Mouse (Mus musculus) liver, embryonic 14.5 days (tissue): Measurements from ENCODE around the gene Paqr8. TPM values are rescaled to one million over a fixed set of nuclear protein-coding genes. Genes with fewer than 3 reads are reported as not detected.

Experiments
- ATAC-seq: fragments of 200-750 bp; cut with Nextera tagmentation; 2 replicates; pipeline ENCODE4 v1.8.0; 2017; ENCODE audit warnings: moderate number of reproducible peaks, mild to moderate bottlenecking, moderate library complexity; ENCODE audit not compliant: insufficient read depth
- DNase-seq, 3 experiments: peaks; one replicate each; pipeline ENCODE4 v3.0.0-alpha.2; 2012 to 2013; ENCODE audit warnings: low read depth in 3 of 3, low spot score in 3 of 3
- H3K27ac ChIP-seq: fragments of 300-500 bp; sonication (generic); 2 replicates; pipeline ENCODE4 v1.5.1; 2014; ENCODE audit warnings: moderate library complexity, mild to moderate bottlenecking, control low read depth, inconsistent platforms
- H3K27me3 ChIP-seq: fragments of 300-500 bp; sonication (generic); 2 replicates; pipeline ENCODE4 v1.6.1; 2014; ENCODE audit warnings: mild to moderate bottlenecking, low read length, moderate library complexity; ENCODE audit not compliant: control insufficient read depth, insufficient read depth
- H3K36me3 ChIP-seq: fragments of 300-500 bp; sonication (generic); replicated peaks from 2 replicates; pipeline ENCODE4 v1.6.1; 2014; ENCODE audit warnings: low read depth; ENCODE audit not compliant: control insufficient read depth, insufficient read depth
- H3K4me1 ChIP-seq, 2 experiments: fragments of 200-500 bp in 1 of 2; fragments of 300-500 bp in 1 of 2; sonication (generic) in 1 of 2; replicated peaks; 2 replicates each; pipeline ENCODE4 v1.6.1; 2012 to 2014; ENCODE audit warnings: antibody characterized with exemption in 1 of 2, inconsistent platforms in 1 of 2, low read length in 1 of 2; ENCODE audit not compliant: control insufficient read depth in 2 of 2, insufficient read depth in 2 of 2
- H3K4me2 ChIP-seq: fragments of 300-500 bp; sonication (generic); 2 replicates; pipeline ENCODE4 v1.6.1; 2014; ENCODE audit warnings: low read depth, mild to moderate bottlenecking, control low read depth, moderate library complexity
- H3K4me3 ChIP-seq, 2 experiments: fragments of 200-500 bp in 1 of 2; fragments of 300-500 bp in 1 of 2; sonication (generic) in 1 of 2; 2 replicates each; pipeline ENCODE4 v1.5.1; 2012 to 2014; ENCODE audit warnings: low read depth in 2 of 2, low read length in 2 of 2, mild to moderate bottlenecking in 2 of 2, control low read depth in 1 of 2, inconsistent platforms in 1 of 2, moderate library complexity in 1 of 2; ENCODE audit not compliant: insufficient read depth in 1 of 2
- H3K9ac ChIP-seq: fragments of 300-500 bp; sonication (generic); replicated peaks from 2 replicates; pipeline ENCODE4 v1.6.1; 2014; ENCODE audit warnings: mild to moderate bottlenecking, control low read depth, moderate library complexity
- H3K9me3 ChIP-seq: fragments of 300-500 bp; sonication (generic); 2 replicates; pipeline ENCODE4 v1.6.1; 2016; ENCODE audit warnings: low read length, mixed read lengths; ENCODE audit not compliant: control insufficient read depth
- CTCF ChIP-seq: IDR thresholded peaks from 2 replicates; pipeline ENCODE4 v1.5.1; 2016; ENCODE audit warnings: antibody characterized with exemption, low read depth, control low read depth
- EP300 ChIP-seq: IDR thresholded peaks from 2 replicates; pipeline ENCODE4 v1.6.1; 2016; ENCODE audit warnings: antibody characterized with exemption, low read depth
- WGBS: fragments of 180-500 bp; shearing (Covaris S2); extraction: QIAGEN DNeasy Blood & Tissue Kit; methylation state at CpG from one replicate; pipeline ENCODE4 v1.1.7; 2014; ENCODE audit not compliant: insufficient replicate concordance; 5-methylcytosine and 5-hydroxymethylcytosine counted together
- polyA plus RNA-seq, 2 experiments: library from polyadenylated mRNA; depleted of rRNA in 1 of 2; stranded (reverse) in 1 of 2; unstranded in 1 of 2; fragments of >200 nt; fragmentation: Nextera tagmentation in 1 of 2; extraction: Ambion mirVana in 1 of 2; gene quantifications; 2 replicates each; pipeline versions ENCODE4 v1.2.1 to v1.2.3; 2012 to 2014

The Paqr8 gene
- polyA plus RNA-seq, 2 experiments: 0.16 to 0.29 TPM

DNA sequence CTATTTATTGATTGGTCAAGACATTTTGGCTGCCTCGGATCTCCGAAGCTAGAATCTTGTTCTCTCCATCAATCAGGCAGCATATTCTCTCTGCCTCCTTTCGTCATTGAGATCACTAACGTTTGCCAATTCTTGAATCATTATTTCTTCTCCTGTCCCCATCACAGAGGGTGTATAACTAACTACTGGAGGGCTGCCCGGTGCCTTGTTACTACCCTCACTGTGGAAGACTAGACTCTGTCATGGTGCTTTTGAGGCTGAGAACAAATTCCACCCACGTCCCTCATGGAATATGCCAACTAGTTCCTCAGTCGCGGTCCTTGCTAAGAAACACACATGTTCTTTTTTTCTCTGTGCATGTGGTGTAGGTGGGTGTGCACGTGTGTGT is 15.7 kb downstream of the Paqr8 start:
- no peak for DNase-seq
- Histone ChIP-seq H3K9ac (no peak overlapping the region), H3K9me3 (no peaks in the 10 kb centered on the region), H3K36me3 (no peaks in the 10 kb centered on the region), H3K27ac (no peak overlapping the region), H3K4me1 (no peaks in the 10 kb centered on the region; a peak in 1 of 4 replicates), H3K27me3 (no peaks in the 10 kb centered on the region), H3K4me2 (no peak overlapping the region), H3K4me3 (no peak overlapping the region)
- no peak for TF ChIP-seq EP300
- no peak for TF ChIP-seq CTCF
- 76% methylated on average over 9 of the region's 9 CpGs for WGBS
- ATAC-seq: no peak

DNA sequence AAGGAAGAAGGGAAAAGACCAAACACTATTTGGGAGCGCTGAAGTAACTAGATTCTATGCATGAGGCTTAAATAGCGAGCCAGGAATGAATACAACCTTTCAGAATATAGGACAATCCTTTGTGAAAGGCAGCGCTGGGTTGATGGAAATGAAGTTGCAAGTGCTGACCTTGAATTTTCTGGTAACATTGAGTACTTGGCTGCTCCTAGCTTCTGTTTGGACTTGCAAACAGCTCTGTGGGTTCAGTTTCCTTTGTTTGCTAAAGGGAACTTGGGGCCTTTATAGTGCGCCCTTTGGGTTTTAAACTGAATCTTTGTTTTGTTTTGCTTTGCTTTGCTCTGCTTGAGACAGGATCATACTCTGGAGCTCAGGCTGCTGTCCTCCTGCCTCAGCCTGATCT is 18.1 kb downstream of the Paqr8 start:
- 50% methylated on average over 4 of the region's 4 CpGs for WGBS
- H3K27me3 ChIP-seq: no peaks in the 10 kb centered on the region

DNA sequence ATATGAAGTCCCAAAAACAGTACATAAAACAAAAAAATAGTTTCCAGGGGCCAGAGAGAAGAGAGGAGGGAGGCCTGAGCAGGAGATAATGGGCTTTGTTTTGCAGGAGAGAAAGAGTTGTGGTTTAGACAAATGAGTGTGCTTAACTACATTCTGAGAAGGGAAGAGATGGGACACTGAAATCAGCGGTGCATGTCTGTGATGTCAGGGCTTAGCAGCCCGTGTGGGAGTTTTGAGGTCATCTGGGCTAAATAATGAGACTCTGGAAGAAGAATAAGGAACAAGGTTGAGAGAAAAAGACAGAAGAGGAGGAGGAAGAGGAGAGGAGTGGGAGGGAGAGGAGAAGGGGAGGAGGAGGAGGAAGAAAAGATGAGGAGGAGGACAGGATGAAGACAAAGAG is 21.7 kb downstream of the Paqr8 start:
- Histone ChIP-seq H3K4me2 (no peak overlapping the region), H3K27me3 (no peaks in the 10 kb centered on the region), H3K9ac (no peak overlapping the region), H3K9me3 (no peaks in the 10 kb centered on the region), H3K36me3 (no peaks in the 10 kb centered on the region), H3K4me1 (no peaks in the 10 kb centered on the region), H3K27ac (no peak overlapping the region), H3K4me3 (no peak overlapping the region)
- no peak for TF ChIP-seq CTCF
- no peak for TF ChIP-seq EP300
- no peak for ATAC-seq
- DNase-seq: no peak
- 10% methylated on average over 2 of the region's 2 CpGs for WGBS

More for the DNA sequence above, 18.1 kb downstream of the Paqr8 start:
- H3K4me3 ChIP-seq: no peak overlapping the region
- H3K9ac ChIP-seq: no peak overlapping the region
- TF ChIP-seq CTCF (no peak), EP300 (no peak)
- H3K9me3 ChIP-seq: no peaks in the 10 kb centered on the region
- H3K4me2 ChIP-seq: no peak overlapping the region
- ATAC-seq (no peak), DNase-seq (no peak)
- no peaks in the 10 kb centered on the region; a peak in 1 of 4 replicates for H3K4me1 ChIP-seq
- H3K27ac ChIP-seq: no peak overlapping the region
- no peaks in the 10 kb centered on the region for H3K36me3 ChIP-seq

DNA sequence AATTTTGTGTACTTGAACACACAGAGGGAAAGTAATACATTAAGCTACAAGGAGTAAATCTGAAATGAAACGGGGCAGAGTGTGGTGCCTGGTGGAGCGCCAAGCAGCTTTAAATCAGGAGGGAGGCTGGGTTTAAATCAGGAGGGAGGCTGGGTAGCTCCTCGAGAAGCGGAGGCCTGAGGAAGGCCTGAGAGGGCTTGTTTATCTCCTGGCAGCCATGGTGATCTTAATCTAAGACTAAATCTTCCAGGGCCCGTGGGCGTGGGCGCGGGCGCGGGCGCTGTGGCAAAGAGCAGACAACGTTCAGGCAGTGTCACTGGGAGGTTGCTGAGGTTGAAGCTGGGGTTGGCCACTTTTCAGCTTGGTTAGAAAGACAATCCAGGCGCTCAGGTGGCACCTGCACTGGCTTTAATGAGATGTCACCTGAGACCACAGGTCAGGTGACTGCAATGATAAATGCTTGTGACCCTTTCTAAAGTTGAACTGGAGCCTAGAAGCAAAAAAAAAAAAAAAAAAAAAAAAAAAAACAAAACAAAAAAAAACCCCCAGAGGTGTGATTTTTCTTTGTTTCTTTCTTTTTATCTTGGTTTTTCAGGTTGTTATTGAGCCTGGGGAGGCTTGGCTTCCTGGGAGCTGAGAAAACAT is 22.2 kb downstream of the Paqr8 start:
- Histone ChIP-seq H3K4me3 (no peak overlapping the region), H3K9ac (no peak overlapping the region), H3K4me1 (no peaks in the 10 kb centered on the region), H3K27ac (no peak overlapping the region), H3K36me3 (no peaks in the 10 kb centered on the region), H3K9me3 (no peaks in the 10 kb centered on the region), H3K4me2 (no peak overlapping the region), H3K27me3 (no peaks in the 10 kb centered on the region)
- TF ChIP-seq CTCF (no peak), EP300 (no peak)
- DNase-seq (no peak), ATAC-seq (no peak)
- 21% methylated on average over 13 of the region's 13 CpGs for WGBS

DNA sequence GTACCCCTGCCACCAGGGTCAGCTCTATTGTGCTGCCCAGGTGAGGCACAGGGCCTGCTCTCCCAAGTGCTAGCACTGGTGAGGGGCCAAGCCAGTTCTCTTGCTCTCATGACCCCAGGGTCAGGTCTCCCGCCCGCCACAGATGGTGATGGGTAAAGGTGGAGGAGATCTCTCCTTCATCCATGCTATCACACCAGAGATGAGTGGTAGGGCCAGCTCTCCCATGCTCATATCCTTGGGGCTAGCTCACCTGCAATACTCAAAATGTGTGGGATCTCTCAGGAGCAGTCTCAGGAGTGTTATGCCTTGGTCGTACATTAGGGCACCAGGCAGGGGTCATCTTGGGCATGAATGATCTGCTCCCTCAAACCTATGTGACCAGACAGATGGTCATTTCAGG is 24.4 kb downstream of the Paqr8 start:
- H3K36me3 ChIP-seq: no peaks in the 10 kb centered on the region
- no peak for TF ChIP-seq CTCF
- TF ChIP-seq EP300: no peak
- no peak overlapping the region for H3K4me2 ChIP-seq
- H3K4me3 ChIP-seq: no peak overlapping the region
- DNase-seq (no peak), ATAC-seq (no peak)
- H3K9me3 ChIP-seq: no peaks in the 10 kb centered on the region
- H3K9ac ChIP-seq: no peak overlapping the region
- no peaks in the 10 kb centered on the region for H3K4me1 ChIP-seq
- no peak overlapping the region for H3K27ac ChIP-seq
- H3K27me3 ChIP-seq: no peaks in the 10 kb centered on the region
- 61% methylated on average over 3 of the region's 3 CpGs for WGBS
